Mouse (Mus musculus): ENCODE measurements around the gene Med24.
"Not testable (repeated sequence)": the region's sequence is repeated elsewhere in the genome, so short reads cannot be mapped to it uniquely, and the experiment has no call there.

The Med24 gene

GRCm38 (mm10) chr11:98720756-98721155 is 8.5 kb downstream of the Med24 start:
- no peak for DNase-seq (ENCODE audit: low spot score)

GRCm38 (mm10) chr11:98717904-98718303 is 11.3 kb downstream of the Med24 start:
- no peak for DNase-seq (ENCODE audit: low spot score)

- DNase-seq (ENCODE audit: low spot score) = no peak
These were observed 13.3 kb downstream of the Med24 start for GRCm38 (mm10) chr11:98715946-98716345.

- DNase-seq (ENCODE audit: low spot score) = no peak
These were observed 15.5 kb downstream of the Med24 start for GRCm38 (mm10) chr11:98713703-98714102.

GRCm38 (mm10) chr11:98712009-98712408 is 17.2 kb downstream of the Med24 start:
- not testable (repeated sequence) for DNase-seq (ENCODE audit: low spot score)

- no peak for DNase-seq (ENCODE audit: low spot score)
These were observed 18.2 kb downstream of the Med24 start for GRCm38 (mm10) chr11:98711046-98711434.

DNA sequence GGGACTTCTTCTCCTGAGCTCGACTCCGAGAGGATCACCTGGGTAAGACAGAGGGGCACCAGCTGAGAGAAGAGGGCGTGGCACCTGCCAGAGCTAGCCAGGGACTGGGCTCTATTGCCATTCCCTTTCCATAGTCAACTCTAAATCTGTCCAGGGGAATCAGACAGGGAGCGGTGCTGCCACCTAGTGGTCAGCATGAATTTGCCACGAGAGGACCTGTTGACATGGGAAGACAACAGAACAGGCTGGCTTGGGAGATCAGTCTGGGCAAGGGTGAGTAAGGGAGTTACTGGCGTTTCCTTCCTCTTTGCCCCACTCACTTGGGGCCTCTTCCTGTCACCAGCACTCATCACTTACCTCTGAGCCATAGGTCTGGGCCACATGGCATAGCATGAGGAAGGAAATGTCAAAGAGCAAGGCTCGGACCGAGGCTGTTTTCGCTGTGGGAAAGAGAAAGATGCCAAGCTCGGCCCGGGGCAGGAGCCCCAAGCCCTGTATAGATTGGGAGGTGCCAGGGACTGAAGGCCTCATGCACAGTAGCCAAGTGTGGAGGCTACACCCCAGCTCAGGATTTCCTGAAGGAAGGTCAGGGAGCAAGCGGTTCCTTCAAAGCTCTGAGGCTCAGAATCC is 18.7 kb downstream of the Med24 start:
- DNase-seq (ENCODE audit: low spot score) = peak; percentile 68

DNA sequence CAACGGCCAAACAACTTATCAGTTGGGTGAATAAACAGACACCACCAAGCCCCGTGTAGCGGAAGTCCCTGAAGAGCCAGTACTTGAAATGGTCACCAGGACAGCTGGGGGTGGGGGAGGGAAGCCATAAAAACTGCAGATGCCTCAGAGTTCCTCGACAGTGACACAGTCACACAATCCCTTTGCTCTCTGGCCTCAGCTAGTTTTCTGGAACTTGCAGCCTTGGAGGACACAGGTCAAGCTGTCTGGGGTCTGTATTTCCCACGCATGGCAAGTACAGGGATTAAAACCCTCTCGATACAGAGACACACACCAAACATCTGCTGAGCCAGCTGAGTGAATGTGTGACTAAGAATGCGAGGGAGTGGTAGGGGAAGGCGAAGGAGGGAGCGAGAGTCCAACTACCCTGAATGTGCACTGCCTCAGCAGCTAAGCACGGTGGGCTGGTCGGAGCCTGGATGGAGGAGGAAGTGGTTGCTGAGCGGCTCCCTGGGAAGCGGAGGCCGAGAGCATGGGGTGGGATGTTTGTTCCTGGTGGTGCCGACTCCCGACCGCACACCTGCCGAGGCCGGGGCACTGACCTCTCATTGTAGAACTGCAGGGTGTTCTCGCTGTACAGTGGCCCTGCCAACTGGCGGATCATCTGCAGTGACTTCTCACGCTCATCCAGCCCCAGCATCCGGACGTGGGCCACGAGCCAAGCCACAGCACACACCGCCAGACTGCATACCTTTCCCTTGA is 20.1 kb downstream of the Med24 start:
- DNase-seq (ENCODE audit: low spot score) = no peak

- DNase-seq (ENCODE audit: low spot score) = no peak
These were observed 20.8 kb downstream of the Med24 start for GRCm38 (mm10) chr11:98708282-98708956.

- DNase-seq (ENCODE audit: low spot score) = no peak
These were observed 21.6 kb downstream of the Med24 start for GRCm38 (mm10) chr11:98707401-98708281.

DNA sequence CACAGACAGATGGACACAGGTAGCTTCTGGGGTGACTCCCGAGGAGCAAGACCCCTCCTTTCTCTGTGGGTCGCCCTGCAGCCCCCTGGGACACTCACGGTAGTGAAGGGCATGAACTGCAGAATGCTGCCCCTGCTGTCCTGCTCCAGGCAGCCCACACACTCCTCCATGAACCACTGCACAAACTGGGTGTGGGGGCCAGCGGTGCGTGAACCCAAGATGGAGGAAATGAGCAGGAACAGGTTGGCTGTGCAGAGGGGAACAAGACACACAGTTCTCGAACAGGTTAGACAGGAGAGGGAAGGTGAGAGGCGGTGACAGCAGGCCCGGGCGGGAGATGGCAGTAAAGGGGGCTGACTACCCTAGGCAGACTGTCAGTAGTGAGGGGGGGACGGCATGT is 24.2 kb downstream of the Med24 start:
- no peak for DNase-seq (ENCODE audit: low spot score)

- no peak for DNase-seq (ENCODE audit: low spot score)
These were observed 26.9 kb downstream of the Med24 start for GRCm38 (mm10) chr11:98702323-98702722.

DNA sequence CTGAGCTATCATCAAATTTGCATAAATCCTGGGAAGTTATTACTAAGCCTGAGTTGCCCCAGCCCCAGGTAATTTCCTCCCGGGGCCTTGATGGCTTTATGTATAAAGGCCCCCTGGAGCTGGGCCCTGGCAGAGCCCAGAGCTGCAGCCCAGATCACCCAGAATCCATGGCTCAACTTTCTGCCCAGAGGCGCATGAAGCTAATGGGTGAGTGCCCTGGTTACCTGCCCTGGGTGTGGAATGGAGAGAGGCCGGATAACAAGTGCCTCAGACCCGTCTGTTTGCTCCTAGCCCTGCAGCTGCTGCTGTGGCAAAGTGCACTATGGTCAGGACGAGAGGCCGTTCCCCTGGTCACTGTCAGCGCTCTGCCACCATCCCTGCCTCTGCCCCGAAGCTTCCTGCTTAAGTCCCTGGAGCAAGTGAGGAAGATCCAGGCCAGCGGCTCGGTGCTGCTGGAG is 28.0 kb downstream of the Med24 start, which contains the start of gene Csf3:
Gene Csf3, plus strand, starts transcription at position 51 of the 458 bp plus-strand sequence.
- DNase-seq (ENCODE audit: low spot score) = no peak

DNA sequence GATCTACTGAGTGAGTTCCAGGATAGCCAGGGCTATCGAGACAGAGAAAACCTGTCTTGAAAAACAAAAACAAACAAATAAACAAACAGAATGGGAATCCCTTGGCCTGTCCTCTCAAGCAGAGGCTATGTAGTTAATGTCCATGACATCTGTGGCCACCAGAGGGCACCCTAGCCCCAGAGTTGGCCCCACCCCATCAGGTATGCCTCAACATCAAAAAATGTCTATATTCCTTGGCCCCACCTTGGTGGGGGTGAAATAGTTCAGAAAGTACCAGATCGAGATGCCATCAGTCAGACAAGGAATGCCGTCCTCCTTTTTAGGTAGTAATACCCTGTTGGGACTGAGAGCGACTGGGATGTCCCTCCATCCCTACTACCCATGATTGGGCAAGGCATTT is 29.3 kb downstream of the Med24 start:
- DNase-seq (ENCODE audit: low spot score) = peak; percentile 60

- no peak for DNase-seq (ENCODE audit: low spot score)
These were observed 30.2 kb downstream of the Med24 start for GRCm38 (mm10) chr11:98698849-98699640.

DNA sequence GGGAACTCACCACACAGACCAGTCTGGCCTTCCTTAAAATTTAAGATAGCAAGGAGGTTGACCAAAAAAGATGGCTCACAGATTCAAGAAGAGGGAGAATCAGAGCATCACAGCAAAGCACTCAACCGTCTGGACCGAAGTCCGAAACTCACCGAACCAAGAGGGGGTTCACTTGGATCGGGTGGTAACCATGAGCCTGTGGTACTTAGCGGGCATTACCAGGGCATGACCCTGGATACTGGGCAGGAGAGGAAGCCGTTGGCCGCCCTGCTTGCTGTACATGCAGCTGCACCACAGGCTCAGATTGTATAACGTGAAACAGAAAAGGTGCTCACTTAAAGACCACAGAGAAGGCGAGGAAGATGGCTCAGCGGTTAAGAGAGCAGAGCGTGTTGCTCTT is 32.0 kb downstream of the Med24 start:
- DNase-seq (ENCODE audit: low spot score) = no peak

DNA sequence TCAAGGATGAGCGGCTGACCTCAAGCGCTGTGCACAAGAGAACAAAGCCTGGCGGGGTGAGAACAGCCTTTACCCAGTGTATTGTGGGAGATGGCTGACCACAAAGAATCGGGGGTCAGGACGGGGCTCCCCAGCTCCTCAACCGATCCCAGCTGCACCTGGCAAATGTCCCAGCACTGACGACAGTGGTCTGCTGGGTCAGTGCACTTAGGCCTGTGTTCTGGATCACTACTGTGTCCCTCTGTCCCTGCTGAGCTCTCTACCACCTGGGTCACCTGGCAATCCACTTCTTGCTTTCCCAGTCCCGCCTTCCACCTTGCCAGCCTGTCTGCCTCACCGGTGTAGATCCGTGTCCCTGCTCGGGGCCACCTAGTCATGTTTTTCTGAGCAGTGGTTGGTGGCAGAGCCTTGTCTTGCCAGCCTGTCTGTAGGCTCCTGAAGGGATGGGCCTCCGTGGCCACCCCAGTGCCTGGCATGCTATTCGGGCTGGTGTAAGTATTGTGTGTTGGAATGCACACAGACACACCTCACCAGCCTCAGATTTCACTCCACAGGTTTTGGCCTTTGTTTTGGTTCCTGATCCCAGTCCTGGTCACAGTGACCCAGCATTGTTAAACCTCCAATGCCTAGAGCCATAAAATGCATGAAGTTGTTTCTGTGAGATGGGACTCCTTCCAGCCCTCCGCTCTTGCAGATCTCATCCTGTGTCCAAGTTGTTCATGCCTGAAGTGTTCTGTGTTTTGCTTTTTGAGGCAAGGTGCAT is 32.6 kb downstream of the Med24 start:
- no peak for DNase-seq (ENCODE audit: low spot score)

DNA sequence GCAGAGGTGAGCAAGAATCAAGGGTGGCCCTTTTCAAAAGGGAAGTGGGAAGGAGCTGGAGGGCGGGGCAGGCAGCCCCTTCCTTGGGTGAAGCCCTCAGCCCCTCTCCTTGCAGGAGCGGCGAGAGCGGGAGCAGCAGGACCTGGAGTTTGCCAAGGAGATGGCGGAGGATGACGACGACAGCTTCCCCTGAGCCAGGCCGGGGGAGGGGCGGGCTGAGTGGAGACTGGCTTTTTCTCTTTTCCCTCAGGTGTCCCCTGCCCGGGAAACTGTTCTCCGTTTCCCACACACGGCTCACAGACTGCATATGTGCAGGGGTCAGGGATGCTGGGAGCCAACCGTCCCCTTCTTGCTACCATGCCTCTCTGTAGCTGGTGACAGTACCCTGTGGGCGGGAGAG is 33.8 kb downstream of the Med24 start:
- no peak for DNase-seq (ENCODE audit: low spot score)

- no peak for DNase-seq (ENCODE audit: low spot score)
These were observed 34.9 kb downstream of the Med24 start for GRCm38 (mm10) chr11:98694301-98694700.

DNA sequence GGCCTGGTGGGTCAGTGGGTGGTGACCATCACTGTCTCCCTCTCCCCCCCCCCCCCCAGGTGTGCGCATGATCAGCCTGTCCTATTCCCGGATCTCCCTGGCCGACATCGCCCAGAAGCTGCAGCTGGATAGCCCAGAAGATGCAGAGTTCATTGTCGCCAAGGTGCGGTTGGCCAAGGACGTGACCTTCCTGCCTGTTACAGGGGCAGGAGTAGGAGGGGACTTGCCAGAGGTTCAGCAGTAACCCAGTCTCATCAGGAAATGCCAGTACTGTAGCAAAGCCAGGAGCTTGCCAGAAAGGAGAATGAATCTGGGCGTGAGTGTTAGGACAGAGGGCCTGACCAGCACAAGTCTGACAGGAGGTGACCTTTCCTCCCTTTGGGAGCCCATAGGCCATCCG is 35.5 kb downstream of the Med24 start:
- DNase-seq (ENCODE audit: low spot score) = no peak
